14 mouse cellular contexts compared by ENCODE assay signal in genomic region chr10:128297221-128297620, GRCm38 (mm10). TPM values are rescaled to one million over a fixed set of nuclear protein-coding genes. Genes with fewer than 3 reads are reported as not detected.
A peak's percentile ranks its signal among the peaks of the same experiment; 100 is the strongest.
DNase-seq lines count a peak whose midpoint lies in the region; ATAC-seq and TF ChIP-seq lines count a peak whose summit lies in the region.
"Had no signal": no experiment of that assay in that cellular context is flagged by ENCODE, and none has a peak within 500 bp of the region (broad histone marks: within the 10 kb centered on the region; RNA-seq: fewer than 3 reads in every experiment).

No protein-coding gene starts in this region.

- peaks cover 13% of the 10 kb centered on the region for H3K4me1 ChIP-seq in intestine, embryonic 14.5 days (replicated peaks; ENCODE audit: control insufficient read depth, insufficient read depth, low read length)
- no peaks in the 10 kb centered on the region for H3K4me1 ChIP-seq in intestine, postnatal 0 days (replicated peaks; ENCODE audit: control insufficient read depth, insufficient read depth, low read length)
- peaks cover 0 to 5% of the 10 kb centered on the region in 2 experiments; a peak in 1 of 4 replicates for H3K4me1 ChIP-seq in ES-E14 (ENCODE audit: control insufficient read depth in 2 of 2, insufficient read depth in 2 of 2, low read length in 2 of 2, poor library complexity in 1 of 2)

- no peak overlapping the region for H3K4me2 ChIP-seq in intestine, embryonic 14.5 days (ENCODE audit: low read length)
- no peak overlapping the region for H3K4me2 ChIP-seq in intestine, postnatal 0 days (replicated peaks; ENCODE audit: low read depth)
- H3K4me2 ChIP-seq: hindbrain, embryonic 15.5 days; midbrain, embryonic 12.5 days; neural tube, embryonic 13.5 days had no signal

- no peak overlapping the region for H3K4me3 ChIP-seq in intestine, embryonic 14.5 days (ENCODE audit: low read depth, low read length)
- H3K4me3 ChIP-seq in intestine, postnatal 0 days (ENCODE audit: low read depth, low read length) = no peak overlapping the region
- H3K4me3 ChIP-seq in ES-E14 (ENCODE audit: insufficient read depth in 1 of 2, low read depth in 1 of 2, low read length in 2 of 2, poor library complexity in 1 of 2, severe bottlenecking in 1 of 2) = peak overlapping the region; percentile 23 to 30; a peak in 2 of 4 replicates
- no peak overlapping the region for H3K4me3 ChIP-seq in gastrocnemius, adult 2 months
- H3K4me3 ChIP-seq: erythroblast, embryonic 14.5 days; hindbrain, embryonic 15.5 days; midbrain, embryonic 12.5 days; neural tube, embryonic 13.5 days had no signal

- DNase-seq in adrenal gland, adult 2 months = peak; percentile 54
- DNase-seq in adrenal gland, postnatal 4 days (ENCODE audit: low spot score in 2 of 2) = no peak
- peak; percentile 53 for DNase-seq in intestine, embryonic 14.5 days (ENCODE audit: low spot score)
- no peak for DNase-seq in ES-E14 (ENCODE audit: low read depth, low spot score)
- DNase-seq in cerebellum, adult 9-10 months = peak; percentile 82
- DNase-seq in gastrocnemius, adult 2 months = no peak
- DNase-seq in spleen, postnatal 14 days (ENCODE audit: low spot score in 2 of 2) = no peak

- intact Hi-C loops in gastrocnemius, adult 2 months (cut with DNase I) = no loop called here

- no peaks in the 10 kb centered on the region for H3K9me3 ChIP-seq in intestine, embryonic 14.5 days (ENCODE audit: control insufficient read depth, low read length)
- H3K9me3 ChIP-seq in intestine, postnatal 0 days (ENCODE audit: control insufficient read depth) = no peaks in the 10 kb centered on the region
- no peaks in the 10 kb centered on the region for H3K9me3 ChIP-seq in ES-E14 (ENCODE audit: control insufficient read depth, insufficient read depth, low read depth, low read length)
- H3K9me3 ChIP-seq: G1E; hindbrain, embryonic 15.5 days; midbrain, embryonic 12.5 days; neural tube, embryonic 13.5 days had no signal

- no peaks in the 10 kb centered on the region for H3K27me3 ChIP-seq in intestine, embryonic 14.5 days (replicated peaks; ENCODE audit: control insufficient read depth, insufficient read depth, low read length)
- H3K27me3 ChIP-seq in intestine, postnatal 0 days (replicated peaks; ENCODE audit: control insufficient read depth, insufficient read depth, low read length) = no peaks in the 10 kb centered on the region
- H3K27me3 ChIP-seq: hindbrain, embryonic 15.5 days; midbrain, embryonic 12.5 days; neural tube, embryonic 13.5 days had no signal

- H3K27ac ChIP-seq in intestine, embryonic 14.5 days (ENCODE audit: low read depth) = peak overlapping the region; percentile 64
- no peak overlapping the region for H3K27ac ChIP-seq in intestine, postnatal 0 days (ENCODE audit: low read depth, low read length)
- no peak overlapping the region for H3K27ac ChIP-seq in ES-E14 (ENCODE audit: insufficient read depth, low read depth, low read length, poor library complexity, severe bottlenecking)
- no peak overlapping the region for H3K27ac ChIP-seq in gastrocnemius, adult 2 months
- H3K27ac ChIP-seq: midbrain, embryonic 12.5 days; neural tube, embryonic 13.5 days had no signal

- in situ Hi-C loops in ES-E14 (cut with MboI; ENCODE audit: low sequenced_read_pairs in 2 of 2, unreplicated experiment in 2 of 2) = no loop called here

- TF ChIP-seq CTCF in intestine, postnatal 0 days (IDR thresholded peaks at IDR 0.05; ENCODE audit: low read depth) = no peak
- TF ChIP-seq CTCF in gastrocnemius, adult 2 months (IDR thresholded peaks at IDR 0.05) = no peak

- H3K36me3 ChIP-seq in intestine, embryonic 14.5 days (ENCODE audit: control insufficient read depth, insufficient read depth, low read length) = peaks cover 2% of the 10 kb centered on the region; the same call in 1 of the 2 replicates
- peaks cover 8% of the 10 kb centered on the region for H3K36me3 ChIP-seq in intestine, postnatal 0 days (ENCODE audit: control insufficient read depth, insufficient read depth)
- no peaks in the 10 kb centered on the region; the same call in 1 of the 2 replicates for H3K36me3 ChIP-seq in ES-E14 (ENCODE audit: control insufficient read depth, insufficient read depth, low read length, poor library complexity, severe bottlenecking)

- 59% methylated on average over 4 of the region's 4 CpGs for WGBS in intestine, embryonic 14.5 days
- WGBS in intestine, postnatal 0 days = 72% methylated on average over 4 of the region's 4 CpGs

- no peak for ATAC-seq in intestine, embryonic 14.5 days (replicated peaks; ENCODE audit: low FRiP score, low TSS enrichment, low read depth)
- no peak for ATAC-seq in intestine, postnatal 0 days

- no peak overlapping the region for H3K9ac ChIP-seq in intestine, embryonic 14.5 days (ENCODE audit: low read length)
- no peak overlapping the region for H3K9ac ChIP-seq in intestine, postnatal 0 days (ENCODE audit: low read depth, low read length)
- peak overlapping the region; percentile 27; the same call in 1 of the 2 replicates for H3K9ac ChIP-seq in ES-E14 (ENCODE audit: insufficient read depth, low read depth, low read length, poor library complexity, severe bottlenecking)
- H3K9ac ChIP-seq: hindbrain, embryonic 15.5 days; midbrain, embryonic 12.5 days had no signal

TF ChIP-seq in ES-E14, 5 proteins besides CTCF, POLR2A, EP300 and RAD21:
- TF ChIP-seq CHD2 (IDR thresholded peaks at IDR 0.05; ENCODE audit: low read depth, low read length) (no peak), MAFK (IDR thresholded peaks at IDR 0.05; ENCODE audit: insufficient read depth, low read depth, low read length) (no peak), ZC3H11A (IDR thresholded peaks at IDR 0.05; ENCODE audit: borderline replicate concordance, low read depth, low read length) (no peak), HCFC1 (IDR thresholded peaks at IDR 0.05; ENCODE audit: borderline replicate concordance, insufficient read depth, low read length) (no peak), ZNF384 (IDR thresholded peaks at IDR 0.05; ENCODE audit: low read depth, low read length) (no peak)

RNA-seq across cellular contexts. Expression of gene Il23a, which starts 1.3 kb away (rescaled TPM):
- not detected for total RNA-seq in adrenal gland, adult 2 months (2021)
- polyA plus RNA-seq in adrenal gland, adult 2 months (2012; rRNA removed) = not detected in 2 replicates
- not detected for total RNA-seq in adrenal gland, postnatal 4 days (2021)
- 0.77 TPM in 2 replicates for polyA plus RNA-seq in intestine, embryonic 14.5 days (2014; fragmentation: Nextera tagmentation; extraction: Ambion mirVana)
- polyA plus RNA-seq in intestine, postnatal 0 days (2015; fragmentation: Nextera tagmentation; extraction: Ambion mirVana) = 0.22 and 0.46 TPM in 2 replicates
- 4.1 and 6.1 TPM in 2 replicates for total RNA-seq in ES-E14 (2012; rRNA removed)
- not detected for total RNA-seq in gastrocnemius, adult 2 months (2021)
- polyA plus RNA-seq: erythroblast, embryonic 14.5 days; midbrain, embryonic 12.5 days had no signal

RNA-seq across cellular contexts. Expression of gene Pan2, which starts 5.9 kb away (rescaled TPM):
- 10 to 100 TPM; 13.8 to 18.3 TPM for total RNA-seq in adrenal gland, adult 2 months (2021)
- 17.2 and 20.4 TPM in 2 replicates for polyA plus RNA-seq in adrenal gland, adult 2 months (2012; rRNA removed)
- 10 to 100 TPM; 43.6 to 45.3 TPM for total RNA-seq in adrenal gland, postnatal 4 days (2021)
- 32.7 and 35.0 TPM in 2 replicates for polyA plus RNA-seq in intestine, embryonic 14.5 days (2014; fragmentation: Nextera tagmentation; extraction: Ambion mirVana)
- 11.5 and 14.0 TPM in 2 replicates for polyA plus RNA-seq in intestine, postnatal 0 days (2015; fragmentation: Nextera tagmentation; extraction: Ambion mirVana)
- 21.9 and 25.4 TPM in 2 replicates for total RNA-seq in ES-E14 (2012; rRNA removed)
- total RNA-seq in gastrocnemius, adult 2 months (2021) = 1 to 10 TPM; 5.1 to 5.3 TPM

RNA-seq across cellular contexts. Expression of gene Cnpy2, which starts 25.0 kb away (rescaled TPM):
- 100 to 1,000 TPM; 180 to 204 TPM for total RNA-seq in adrenal gland, adult 2 months (2021)
- 20.1 and 28.6 TPM in 2 replicates for polyA plus RNA-seq in adrenal gland, adult 2 months (2012; rRNA removed)
- total RNA-seq in adrenal gland, postnatal 4 days (2021) = 100 to 1,000 TPM; 178 to 188 TPM
- polyA plus RNA-seq in intestine, embryonic 14.5 days (2014; fragmentation: Nextera tagmentation; extraction: Ambion mirVana) = 308 and 317 TPM in 2 replicates
- polyA plus RNA-seq in intestine, postnatal 0 days (2015; fragmentation: Nextera tagmentation; extraction: Ambion mirVana) = 254 and 273 TPM in 2 replicates
- 218 and 257 TPM in 2 replicates for total RNA-seq in ES-E14 (2012; rRNA removed)
- 10 to 100 TPM; 35.1 to 52.1 TPM for total RNA-seq in gastrocnemius, adult 2 months (2021)

RNA-seq across cellular contexts. Expression of gene Stat2, which starts 26.9 kb away (rescaled TPM):
- 10 to 100 TPM; 24.0 to 33.5 TPM for total RNA-seq in adrenal gland, adult 2 months (2021)
- 37.3 and 39.2 TPM in 2 replicates for polyA plus RNA-seq in adrenal gland, adult 2 months (2012; rRNA removed)
- 10 to 100 TPM; 41.5 to 45.9 TPM for total RNA-seq in adrenal gland, postnatal 4 days (2021)
- polyA plus RNA-seq in intestine, embryonic 14.5 days (2014; fragmentation: Nextera tagmentation; extraction: Ambion mirVana) = 12.0 and 12.8 TPM in 2 replicates
- polyA plus RNA-seq in intestine, postnatal 0 days (2015; fragmentation: Nextera tagmentation; extraction: Ambion mirVana) = 23.2 and 26.7 TPM in 2 replicates
- total RNA-seq in ES-E14 (2012; rRNA removed) = 10.6 and 22.7 TPM in 2 replicates
- total RNA-seq in gastrocnemius, adult 2 months (2021) = 1 to 10 TPM; 3.2 to 4.5 TPM

RNA-seq across cellular contexts. Expression of gene Apof, which starts 28.8 kb away (rescaled TPM):
- total RNA-seq in adrenal gland, adult 2 months (2021) = 10 to 100 TPM in 1 of 2 experiments, under 1 TPM in 1; 0.76 to 19.1 TPM
- 11.0 and 25.2 TPM in 2 replicates for polyA plus RNA-seq in adrenal gland, adult 2 months (2012; rRNA removed)
- 10 to 100 TPM; 13.3 to 76.4 TPM for total RNA-seq in adrenal gland, postnatal 4 days (2021)
- 0.15 TPM in 1 of 2 replicates, not detected in the other for polyA plus RNA-seq in intestine, embryonic 14.5 days (2014; fragmentation: Nextera tagmentation; extraction: Ambion mirVana)
- polyA plus RNA-seq in intestine, postnatal 0 days (2015; fragmentation: Nextera tagmentation; extraction: Ambion mirVana) = 0.12 TPM in 2 replicates
- 1.4 and 2.1 TPM in 2 replicates for total RNA-seq in ES-E14 (2012; rRNA removed)
- total RNA-seq in gastrocnemius, adult 2 months (2021) = not detected
- total RNA-seq: left cerebral cortex, postnatal 10 days had no signal
- polyA plus RNA-seq: erythroblast, embryonic 14.5 days; G1E; midbrain, embryonic 12.5 days; neural tube, embryonic 13.5 days had no signal

Comparison
In these comparisons a context has a peak if more than half of its experiments do, and no peak if none do; other contexts are left out.
1. DNase-seq: peak in adrenal gland, adult 2 months (single experiment), intestine, embryonic 14.5 days (single experiment) and cerebellum, adult 9-10 months (single experiment); none in adrenal gland, postnatal 4 days (0 of 2), ES-E14 (single experiment), gastrocnemius, adult 2 months (single experiment) and spleen, postnatal 14 days (0 of 2).
2. H3K4me3 ChIP-seq: peak in ES-E14 (2 of 2); none in intestine, embryonic 14.5 days (single experiment), intestine, postnatal 0 days (single experiment) and gastrocnemius, adult 2 months (single experiment).